Mouse (Mus musculus): ENCODE data around the gene Rsph1.

Rsph1 gene

DNA sequence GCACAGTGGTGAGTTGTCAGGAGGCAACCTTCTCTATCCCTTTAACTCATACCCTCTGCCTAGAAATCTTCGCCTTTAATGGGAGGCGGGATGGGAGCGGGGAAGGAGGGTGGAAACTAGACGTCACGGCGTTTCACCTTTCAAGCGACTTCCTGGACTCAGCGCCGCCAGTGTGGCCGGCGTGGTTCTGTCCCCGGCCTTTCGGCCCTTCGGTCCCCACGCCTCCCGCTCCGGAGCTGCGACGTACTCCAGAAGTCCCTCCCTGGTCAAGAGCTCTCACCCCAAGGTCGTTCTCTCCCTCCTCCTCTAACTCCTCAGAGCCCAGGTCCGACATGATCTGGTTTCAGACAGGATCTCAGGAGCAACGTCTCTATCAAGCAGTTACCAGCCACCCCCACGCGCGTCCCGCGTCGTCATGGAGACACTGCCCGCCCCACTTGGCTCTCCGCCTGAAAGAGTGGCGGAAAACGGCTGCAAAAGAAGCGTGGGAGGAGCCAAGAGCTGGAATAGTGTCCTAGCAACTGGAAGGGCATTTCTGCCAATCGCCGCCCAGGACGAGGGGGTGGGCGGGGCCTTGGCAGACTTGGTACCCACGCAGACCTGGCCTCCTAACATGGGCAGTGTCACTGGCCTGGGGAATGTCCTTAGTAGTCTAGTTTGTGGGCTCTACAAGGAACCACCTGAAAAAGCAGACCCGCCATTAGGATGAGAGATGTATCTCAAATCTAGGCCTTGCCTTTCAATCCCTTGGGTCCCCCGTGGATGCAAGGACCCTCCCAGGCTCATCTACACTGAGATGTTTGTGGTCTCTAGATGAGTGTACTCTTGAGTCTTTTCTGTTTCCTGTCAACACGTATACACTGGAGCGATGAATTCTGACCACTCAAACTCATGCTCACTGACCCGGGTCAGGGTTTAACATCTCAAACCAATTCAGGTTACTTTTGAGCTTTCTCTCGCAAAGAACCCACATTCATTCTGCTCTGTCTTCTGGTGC is at the start of gene Rsph1:
Gene Rsph1 (minus strand): TSS at position 462 of the 997 bp plus-strand sequence.
- CTCF ChIA-PET, result interaction anchor here (0.6 to 1.1 kb wide), 4 partner anchors 11 to 23 kb away, joined by 3 to 7 read pairs (median 3); no protein-coding TSS in a partner anchor

DNA sequence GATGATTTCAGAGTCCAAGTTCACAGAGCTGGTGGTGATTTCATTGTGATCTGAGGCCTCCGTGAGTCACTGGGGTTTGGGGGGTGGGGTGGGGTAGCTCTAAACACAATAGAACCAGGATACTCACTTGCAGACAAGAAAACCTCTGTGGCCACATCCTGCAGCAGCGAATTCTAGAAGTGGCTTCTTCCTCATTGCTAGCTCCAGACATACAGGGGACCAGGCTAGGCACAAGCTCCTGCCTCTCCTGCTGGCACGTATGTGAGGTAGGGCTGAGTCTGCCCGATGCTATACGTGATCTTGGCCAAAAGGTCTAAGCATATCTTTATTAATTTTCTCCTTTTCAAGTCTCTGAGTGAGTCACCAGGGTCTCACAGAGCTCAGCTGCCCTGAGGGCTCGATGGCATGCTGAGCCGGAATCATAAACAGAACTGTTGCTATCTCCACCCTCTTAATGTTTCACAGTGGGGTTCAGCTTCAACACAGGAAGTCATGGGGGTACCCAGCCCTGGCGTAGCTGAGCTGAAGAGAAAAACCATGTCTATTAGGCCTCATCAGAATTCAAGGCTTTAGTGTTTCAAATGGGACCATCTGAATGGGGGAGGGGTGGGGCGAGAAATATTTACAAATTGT is 49.2 kb upstream of the Rsph1 start:
- CTCF ChIA-PET, result interaction anchor here (0.7 kb wide), 1 partner anchor 627 kb away, joined by 8 read pairs; no protein-coding TSS in a partner anchor

DNA sequence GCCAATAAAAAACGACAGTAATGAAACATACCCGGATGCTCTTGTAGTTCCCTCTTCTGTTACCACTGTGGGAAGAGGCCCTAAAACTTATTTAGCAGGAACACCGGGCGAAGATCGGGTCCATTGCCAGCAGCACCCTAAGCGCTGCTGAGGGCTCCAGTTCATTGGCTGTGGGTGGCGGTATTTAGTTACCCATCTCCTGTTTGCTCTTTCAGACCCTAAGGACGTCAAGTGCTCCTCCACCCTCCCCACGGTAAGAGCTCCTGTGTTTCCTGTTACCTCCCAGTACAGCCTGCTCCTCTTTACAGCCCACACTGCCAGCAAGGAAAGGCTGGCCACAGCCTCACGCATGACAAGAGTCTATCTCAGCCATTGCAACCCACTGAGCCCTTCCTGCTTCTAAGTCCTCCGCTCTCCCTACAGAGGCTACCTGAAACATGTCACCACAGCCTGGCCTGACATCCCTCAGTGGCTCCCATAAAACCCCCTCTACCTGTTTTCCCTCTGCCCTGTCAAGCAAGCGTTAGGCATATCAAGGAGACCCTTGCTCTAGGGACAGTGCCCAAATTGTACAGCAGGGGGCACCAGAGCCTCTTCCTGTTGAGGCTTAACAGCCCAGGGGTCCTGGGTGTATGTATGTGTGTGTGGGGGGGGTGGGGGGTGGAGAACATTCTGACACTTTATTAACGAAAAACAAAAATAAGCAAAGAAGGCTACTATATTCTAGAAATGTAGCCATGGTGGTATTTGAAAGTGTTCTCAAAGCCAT is 48.5 kb upstream of the Rsph1 start:
- CTCF ChIA-PET, result interaction anchor here (0.5 to 0.7 kb wide), 2 partner anchors 73 to 628 kb away, joined by 3 to 8 read pairs; no protein-coding TSS in a partner anchor

DNA sequence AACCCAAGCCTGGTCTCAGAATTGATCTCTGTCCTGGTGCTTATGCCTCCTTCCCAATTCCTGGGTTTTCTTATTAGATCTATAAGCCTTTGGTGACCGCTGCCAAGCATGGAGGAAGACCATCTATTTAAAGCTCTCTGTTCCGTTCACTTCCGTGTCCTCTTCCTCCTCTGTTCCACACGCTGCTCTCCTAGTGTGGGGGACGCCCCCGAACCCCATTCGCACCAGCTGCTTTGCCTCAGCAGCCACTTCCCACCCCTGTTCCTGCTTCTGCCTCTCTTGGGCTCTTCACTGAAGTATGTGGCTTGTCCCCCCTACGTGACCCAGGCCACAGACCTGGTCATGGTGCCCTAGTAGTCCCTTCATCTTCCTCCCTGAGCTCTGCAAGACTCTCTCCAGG is 47.0 kb upstream of the Rsph1 start:
- CTCF ChIA-PET, result no interaction called here

DNA sequence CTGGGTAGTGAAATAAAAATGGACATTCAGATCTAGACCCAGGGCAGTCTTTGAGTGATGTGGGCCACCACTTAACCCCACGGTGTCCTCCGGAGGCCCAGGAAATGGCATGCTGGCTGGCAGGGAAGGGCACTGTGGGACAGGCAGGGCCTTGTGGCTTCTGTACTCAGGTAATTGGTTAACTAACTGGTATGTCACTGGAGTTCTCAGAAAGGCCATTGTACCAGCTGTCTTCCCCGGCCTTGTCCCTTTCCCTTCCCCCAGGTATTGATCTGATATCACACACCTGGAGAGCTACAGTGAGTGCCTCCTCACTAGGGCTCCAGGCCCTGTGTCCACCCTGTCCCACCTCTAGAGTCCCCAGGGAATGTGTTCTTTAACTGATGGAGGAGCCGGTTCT is 46.2 kb upstream of the Rsph1 start:
- CTCF ChIA-PET, result no interaction called here

DNA sequence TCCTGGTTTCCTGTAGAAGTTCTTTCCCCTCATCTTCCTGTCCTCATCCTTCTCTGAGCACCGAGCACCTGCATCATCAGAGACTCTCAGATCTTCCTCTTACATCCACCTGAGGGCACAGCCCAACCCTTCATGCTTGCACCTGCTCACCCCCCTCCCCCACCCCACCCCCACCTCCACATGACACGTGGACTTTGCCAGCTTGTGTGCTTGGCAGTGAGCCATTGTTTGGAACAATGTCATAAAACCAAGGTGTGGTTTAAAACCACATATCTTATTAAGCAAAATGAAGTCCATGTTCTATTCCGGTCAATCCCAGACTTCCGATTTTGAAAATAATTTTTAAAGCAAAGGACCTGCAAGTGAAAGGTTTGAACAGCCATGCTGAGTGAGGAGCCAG is 45.3 kb upstream of the Rsph1 start:
- CTCF ChIA-PET, result no interaction called here

DNA sequence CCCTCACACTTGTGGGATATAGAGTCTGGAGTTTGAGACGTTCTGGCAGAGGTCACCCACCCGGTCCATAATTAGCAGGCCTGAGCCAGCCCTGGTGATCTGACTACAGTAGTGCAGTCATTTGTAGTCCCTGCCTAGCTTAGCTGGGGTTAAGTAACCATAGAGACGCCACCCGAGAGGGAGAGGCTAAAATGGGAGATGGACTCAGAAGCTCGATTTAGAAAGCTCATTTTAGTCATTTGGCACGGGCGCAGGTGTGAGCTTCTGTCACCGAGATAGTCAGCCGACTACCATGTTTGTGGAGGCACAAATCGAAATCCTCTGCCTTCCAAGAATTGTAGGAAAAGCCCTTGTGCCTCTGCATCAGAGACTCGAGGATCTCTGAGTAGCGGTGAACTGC is 44.2 kb upstream of the Rsph1 start:
- CTCF ChIA-PET, result no interaction called here

DNA sequence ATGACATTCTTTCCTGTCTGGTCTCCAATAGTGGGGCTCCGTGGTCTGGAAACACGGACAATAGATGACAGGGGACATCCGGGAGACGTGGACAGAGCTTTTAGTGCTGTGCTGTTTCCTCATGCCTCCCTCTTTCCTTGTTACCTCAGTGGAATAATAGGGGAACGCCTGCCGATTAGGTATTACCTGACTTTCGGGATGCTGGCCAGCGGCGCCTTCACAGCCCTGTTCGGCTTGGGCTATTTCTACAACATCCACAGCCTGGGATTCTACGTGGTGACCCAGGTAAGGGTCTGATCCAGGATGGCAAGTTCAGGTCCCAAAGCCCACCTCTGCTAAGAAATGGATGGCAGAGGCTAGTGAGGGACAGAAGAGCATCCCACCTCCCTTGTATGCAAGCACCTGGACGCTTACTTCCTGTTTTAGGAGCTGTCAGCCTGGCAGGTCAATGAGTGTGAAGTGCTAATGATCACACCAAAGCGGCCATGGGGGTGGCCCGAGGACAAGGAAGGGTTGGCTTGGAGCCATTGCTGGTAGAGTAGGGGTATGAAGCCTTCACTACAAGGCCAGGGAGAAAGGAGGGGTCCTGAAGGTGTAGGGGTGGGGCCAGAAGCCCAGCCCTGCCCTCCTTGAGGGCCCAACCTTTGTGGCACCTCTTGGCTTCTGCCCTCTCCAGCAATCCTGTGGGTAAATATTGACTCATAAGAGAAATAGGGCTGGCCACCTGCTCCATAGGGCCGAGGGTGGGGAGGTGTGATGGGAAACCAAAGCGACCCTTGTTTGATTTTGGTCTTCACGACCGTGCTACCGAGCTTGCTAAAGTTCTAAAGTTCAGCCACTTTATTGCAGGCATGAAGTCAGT is 42.0 kb upstream of the Rsph1 start:
- CTCF ChIA-PET, result no interaction called here

DNA sequence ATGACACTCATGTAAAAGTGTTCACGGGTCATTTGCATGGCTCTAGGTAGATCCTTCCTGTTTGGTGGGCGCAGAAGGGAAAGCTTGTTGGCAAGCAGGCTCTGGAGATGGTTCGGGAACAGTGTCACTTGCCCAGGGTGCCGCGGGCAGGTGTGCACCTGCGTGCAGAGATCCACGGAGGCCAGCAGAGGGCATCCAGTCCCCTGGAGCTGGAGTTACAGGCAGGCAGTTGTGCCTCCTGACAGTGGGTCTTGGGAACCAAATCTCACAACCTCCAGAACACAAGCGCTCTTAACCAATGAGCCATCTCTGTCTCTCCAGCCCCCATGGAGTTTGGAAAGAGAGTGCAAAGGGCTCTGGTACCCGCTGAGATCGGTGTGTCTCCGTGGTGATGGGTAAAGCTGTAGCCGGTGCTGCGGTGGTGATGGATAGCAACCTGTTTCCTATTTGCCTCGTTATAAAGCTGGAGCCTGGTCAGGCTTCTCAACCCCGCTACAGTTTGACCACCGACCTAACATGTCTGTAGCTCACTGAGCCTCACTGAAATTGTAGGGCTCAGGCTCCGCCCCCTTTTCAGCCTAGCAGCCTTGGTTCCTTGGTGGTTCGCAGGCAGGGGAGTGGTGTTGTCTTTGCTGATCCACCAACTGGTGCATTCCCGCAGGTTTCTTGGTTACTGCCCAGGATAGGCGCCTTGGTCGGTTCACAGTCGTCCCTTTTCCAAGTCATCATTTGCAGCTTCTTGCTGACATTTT is 40.5 kb upstream of the Rsph1 start:
- CTCF ChIA-PET, result no interaction called here

DNA sequence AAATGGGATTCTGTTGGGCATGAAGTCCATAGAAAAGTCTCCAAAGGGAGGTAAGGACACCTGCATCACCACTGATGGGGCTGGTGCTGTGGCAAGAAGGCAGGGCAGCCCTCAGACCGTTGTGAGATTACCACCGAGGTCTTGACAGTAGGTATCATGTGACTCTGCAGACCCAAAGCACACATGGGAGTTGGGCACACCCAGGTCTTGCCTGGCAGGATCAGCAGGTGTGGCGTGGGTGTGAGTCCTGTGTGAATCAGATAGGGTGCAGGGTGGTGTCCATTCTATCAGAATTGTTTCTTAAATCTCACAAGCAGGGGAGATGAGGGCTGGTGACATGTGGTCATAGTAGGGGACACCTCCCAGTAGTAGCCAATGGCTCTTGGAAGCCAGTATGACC is 39.8 kb upstream of the Rsph1 start:
- CTCF ChIA-PET, result interaction anchor here (0.7 kb wide), 1 partner anchor 11 kb away, joined by 3 read pairs; no protein-coding TSS in a partner anchor

DNA sequence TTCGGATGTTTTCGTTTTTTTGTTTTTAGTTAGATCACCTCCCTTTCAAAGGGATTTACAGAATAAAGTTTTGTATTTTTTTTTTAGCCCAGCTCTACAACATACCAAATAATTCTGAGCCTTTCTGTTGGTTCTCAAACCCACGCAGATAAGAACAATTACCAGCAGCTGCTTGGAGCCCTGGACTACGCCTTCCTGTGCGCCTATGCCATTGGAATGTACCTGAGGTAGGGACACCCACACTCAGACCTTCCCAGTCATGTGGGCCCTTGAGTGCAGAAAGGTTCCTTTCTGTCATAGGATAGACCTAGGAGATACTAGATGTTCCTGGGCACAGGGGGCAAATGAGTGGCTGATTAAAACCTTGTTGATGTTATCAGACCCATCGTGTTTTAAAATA is 38.8 kb upstream of the Rsph1 start:
- CTCF ChIA-PET, result no interaction called here

DNA sequence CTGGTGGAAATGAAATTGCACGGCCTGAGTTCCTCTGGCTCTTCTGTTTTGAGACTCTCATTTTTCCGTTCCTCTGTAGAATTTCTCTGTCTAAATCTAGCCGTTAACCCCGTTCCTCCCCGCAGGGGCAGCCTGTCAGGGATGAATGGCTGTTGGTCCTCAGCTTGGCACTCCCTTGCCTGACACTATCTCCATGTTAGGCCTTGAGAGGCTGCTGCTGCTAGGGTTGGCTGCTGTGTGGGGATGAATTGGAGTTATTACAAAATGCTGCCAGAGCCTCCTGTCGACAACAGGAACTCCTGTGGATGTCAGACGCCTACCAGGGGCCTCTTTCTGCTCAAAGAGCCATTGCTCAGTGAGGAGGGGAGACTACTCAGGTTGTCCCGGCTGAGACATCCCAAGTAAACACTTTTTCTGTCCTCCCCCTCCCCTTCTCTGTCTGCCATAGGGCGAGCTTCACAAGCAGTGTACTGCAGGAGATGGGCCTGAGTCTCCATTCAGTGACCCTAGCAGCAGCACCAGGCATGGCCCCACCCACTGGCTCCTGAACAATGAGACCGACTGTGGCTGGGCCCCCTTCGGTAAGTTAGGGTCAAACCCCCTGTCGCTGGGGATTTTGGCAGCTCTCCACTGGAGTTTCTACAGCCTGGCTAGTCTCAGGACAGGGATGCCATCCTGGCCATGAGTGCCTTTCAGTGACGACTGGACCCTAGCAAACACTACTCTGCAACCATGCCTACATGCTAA is 38.0 kb upstream of the Rsph1 start:
- CTCF ChIA-PET, result no interaction called here

DNA sequence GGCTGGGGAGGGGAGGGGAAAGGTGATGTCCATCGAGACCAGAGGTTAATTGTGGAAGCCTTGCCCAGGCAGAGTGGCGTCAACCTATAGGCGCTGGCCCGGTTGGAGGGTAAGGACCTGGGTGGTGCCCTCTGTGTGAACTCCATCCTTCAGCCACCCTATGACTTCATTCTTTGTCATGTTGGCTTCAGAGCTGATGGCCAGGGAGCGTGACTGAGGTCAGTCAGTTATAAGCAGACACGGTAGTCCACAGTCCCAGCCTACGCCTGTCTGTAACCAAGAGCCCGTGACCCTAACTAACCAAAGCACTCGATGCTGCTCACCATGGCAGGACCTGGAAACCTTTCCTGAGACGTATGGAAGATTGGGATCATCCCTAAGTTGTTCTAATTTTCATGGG is 35.5 kb upstream of the Rsph1 start:
- CTCF ChIA-PET, result no interaction called here

DNA sequence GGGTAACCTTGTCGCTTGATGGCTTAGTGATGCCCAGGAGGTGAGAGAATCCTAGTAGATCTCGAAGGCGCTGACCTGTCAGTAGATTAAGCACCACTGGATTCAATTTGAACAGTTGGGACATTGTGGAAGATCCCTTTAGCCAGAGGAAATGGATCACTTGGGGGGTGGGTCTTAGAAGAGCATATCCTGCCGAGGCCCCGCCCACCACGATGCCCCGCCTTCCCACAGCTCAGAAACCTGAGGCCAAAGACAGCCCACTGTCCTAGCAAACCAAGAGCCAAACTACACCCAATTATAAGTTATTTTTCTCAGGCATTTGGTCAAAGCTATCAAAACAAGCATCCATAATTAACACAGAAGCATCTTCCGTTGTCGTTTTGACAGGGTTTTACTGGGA is 33.9 kb upstream of the Rsph1 start:
- CTCF ChIA-PET, result interaction anchor here (0.6 kb wide), 1 partner anchor 29 kb away, joined by 7 read pairs; no protein-coding TSS in a partner anchor

DNA sequence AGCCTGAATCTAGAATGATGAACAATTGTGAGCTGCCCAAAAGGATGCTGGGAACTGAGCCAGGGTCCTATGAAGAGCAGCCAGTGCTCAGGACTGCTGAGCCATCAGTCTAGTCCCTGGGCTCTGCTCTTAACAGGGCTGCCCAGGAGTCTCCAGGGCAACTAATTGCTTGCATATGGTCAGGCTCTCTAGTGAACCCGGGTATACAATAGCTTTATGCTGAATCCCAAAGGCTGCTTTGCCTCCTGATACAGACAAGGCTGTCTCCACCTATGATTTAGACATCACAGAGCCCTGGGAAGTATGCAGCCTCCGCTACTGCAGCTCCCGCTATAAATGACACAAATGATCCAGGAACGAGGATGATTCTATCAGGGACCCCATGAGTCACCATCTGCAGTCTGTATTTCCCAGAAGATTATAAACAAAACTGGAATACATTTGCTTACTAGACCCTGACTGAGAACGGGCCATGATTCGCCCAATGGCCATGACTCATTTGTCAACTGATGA is 32.2 kb upstream of the Rsph1 start:
- CTCF ChIA-PET, result no interaction called here

DNA sequence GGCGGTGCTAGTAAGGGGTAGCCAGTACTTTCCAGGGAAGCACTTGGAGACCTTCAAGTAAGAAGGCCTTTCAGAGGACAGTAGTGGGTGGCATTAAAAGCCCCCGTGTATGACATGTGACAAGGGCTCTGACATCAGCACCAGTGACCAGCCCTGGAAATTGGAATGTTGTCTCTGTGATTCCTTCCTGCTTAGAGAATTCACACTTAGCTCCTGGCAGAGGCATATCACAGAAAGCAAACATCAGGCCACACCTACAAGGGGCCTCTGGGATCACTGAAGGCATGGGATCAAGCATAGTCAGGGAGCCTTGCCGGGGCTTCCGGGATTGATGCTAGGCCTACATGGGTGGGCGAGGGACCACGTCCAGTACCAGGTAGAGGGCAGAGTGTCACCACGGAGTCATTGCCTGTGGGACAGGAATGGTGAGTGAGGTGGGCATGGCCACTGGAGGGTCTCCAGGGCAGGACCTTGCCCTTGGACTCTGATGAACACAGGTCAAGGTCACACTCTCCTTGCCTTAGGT is 31.2 kb upstream of the Rsph1 start:
- CTCF ChIA-PET, result no interaction called here

DNA sequence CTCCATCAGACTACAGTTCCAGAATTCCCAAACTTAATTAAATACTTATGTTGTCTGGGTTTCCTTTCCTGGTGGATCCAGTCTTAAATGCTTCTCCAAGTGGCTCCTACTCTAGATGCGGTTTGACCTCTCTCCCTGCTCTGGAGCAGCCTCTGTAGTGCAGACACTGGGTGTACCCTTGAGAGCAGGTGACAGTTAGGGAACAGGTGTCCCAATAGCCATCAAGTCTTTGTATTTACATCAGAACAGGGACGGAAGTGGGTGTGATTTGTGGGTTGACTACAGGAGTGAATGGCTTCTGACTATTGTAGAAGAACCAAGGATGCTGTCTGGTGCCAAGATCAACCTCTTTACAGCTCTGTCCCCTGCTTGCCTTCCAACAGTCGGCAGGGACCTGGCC is 30.6 kb upstream of the Rsph1 start:
- CTCF ChIA-PET, result interaction anchor here (0.6 kb wide), 1 partner anchor 183 kb away, joined by 5 read pairs; no protein-coding TSS in a partner anchor

DNA sequence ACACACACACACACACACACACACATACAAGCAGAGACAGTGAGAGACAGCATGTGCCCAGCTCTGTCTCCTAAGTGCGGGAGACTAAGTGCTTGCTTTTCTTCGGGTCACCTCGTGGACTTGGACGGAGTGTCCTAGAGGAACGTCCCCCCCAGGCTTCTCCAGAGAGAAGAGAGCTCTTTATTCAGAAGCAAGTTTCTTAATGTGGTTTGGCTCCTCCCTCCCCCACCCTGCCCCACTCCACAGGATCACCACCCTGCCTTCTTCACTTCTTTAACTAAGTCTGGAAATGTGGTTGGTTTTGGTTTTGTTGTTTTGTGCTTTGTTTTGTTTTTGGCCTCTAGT is 28.6 kb upstream of the Rsph1 start:
- CTCF ChIA-PET, result interaction anchor here (0.6 to 1.0 kb wide), 5 partner anchors 11 to 35 kb away, joined by 3 to 11 read pairs (median 4); no protein-coding TSS in a partner anchor

All from spleen, embryonic (tissue).